Mouse (Mus musculus): ENCODE data around the gene Bcl2l1. TPM values are rescaled to one million over a fixed set of nuclear protein-coding genes. Genes with fewer than 3 reads are reported as not detected.

Gene Bcl2l1
- polyA plus RNA-seq, 1 experiment: 97.4 TPM

- Histone ChIP-seq H3K4me1 (ENCODE audit: control insufficient read depth, insufficient read depth, low read length) (no peaks in the 10 kb centered on the region; the same call in 1 of the 2 replicates), H3K4me3 (replicated peaks; ENCODE audit: control insufficient read depth, low read depth, low read length) (peak within 1 kb of the TSS; percentile 82), H3K27ac (ENCODE audit: control insufficient read depth, insufficient read depth, low read depth, low read length, poor library complexity) (peak within 1 kb of the TSS; percentile 25)
- under 1% methylated on average over 34 of the region's 34 CpGs for WGBS
- TF ChIP-seq CTCF (IDR thresholded peaks at IDR 0.05; ENCODE audit: control insufficient read depth, insufficient read depth, low read length) (no peak), POLR2A (IDR thresholded peaks at IDR 0.05; ENCODE audit: borderline replicate concordance, control insufficient read depth, low read depth, low read length) (peak; percentile 77)
These were observed 16.3 kb upstream of the Bcl2l1 start, which contains the start of gene Tpx2 for GRCm38 (mm10) chr2:152847815-152848302. Tpx2 (plus strand) TSS chr2:152847964.

GRCm38 (mm10) chr2:152847057-152847814 is 15.7 kb upstream of the Bcl2l1 start:
- Histone ChIP-seq H3K4me1 (ENCODE audit: control insufficient read depth, insufficient read depth, low read length) (no peaks in the 10 kb centered on the region; the same call in 1 of the 2 replicates), H3K4me3 (replicated peaks; ENCODE audit: control insufficient read depth, low read depth, low read length) (no peak overlapping the region), H3K27ac (ENCODE audit: control insufficient read depth, insufficient read depth, low read depth, low read length, poor library complexity) (no peak overlapping the region)
- WGBS: 14% methylated on average over 3 of the region's 3 CpGs
- TF ChIP-seq CTCF (IDR thresholded peaks at IDR 0.05; ENCODE audit: control insufficient read depth, insufficient read depth, low read length): no peak
- no peak for TF ChIP-seq POLR2A (IDR thresholded peaks at IDR 0.05; ENCODE audit: borderline replicate concordance, control insufficient read depth, low read depth, low read length)

- no peak overlapping the region for H3K4me3 ChIP-seq (replicated peaks; ENCODE audit: control insufficient read depth, low read depth, low read length)
- no peaks in the 10 kb centered on the region; the same call in 1 of the 2 replicates for H3K4me1 ChIP-seq (ENCODE audit: control insufficient read depth, insufficient read depth, low read length)
- whole genome bisulfite sequencing: 73% methylated on average over 3 of the region's 3 CpGs
- H3K27ac ChIP-seq (ENCODE audit: control insufficient read depth, insufficient read depth, low read depth, low read length, poor library complexity): no peak overlapping the region
- TF ChIP-seq POLR2A (IDR thresholded peaks at IDR 0.05; ENCODE audit: borderline replicate concordance, control insufficient read depth, low read depth, low read length): no peak
- TF ChIP-seq CTCF (IDR thresholded peaks at IDR 0.05; ENCODE audit: control insufficient read depth, insufficient read depth, low read length): no peak
These were observed 11.2 kb upstream of the Bcl2l1 start for GRCm38 (mm10) chr2:152842741-152843140.

GRCm38 (mm10) chr2:152839256-152839655 is 7.7 kb upstream of the Bcl2l1 start:
- no peak overlapping the region for H3K27ac ChIP-seq (ENCODE audit: control insufficient read depth, insufficient read depth, low read depth, low read length, poor library complexity)
- H3K4me3 ChIP-seq (replicated peaks; ENCODE audit: control insufficient read depth, low read depth, low read length): no peak overlapping the region
- TF ChIP-seq POLR2A (IDR thresholded peaks at IDR 0.05; ENCODE audit: borderline replicate concordance, control insufficient read depth, low read depth, low read length): no peak
- TF ChIP-seq CTCF (IDR thresholded peaks at IDR 0.05; ENCODE audit: control insufficient read depth, insufficient read depth, low read length): no peak
- no peaks in the 10 kb centered on the region; the same call in none of the 2 replicates for H3K4me1 ChIP-seq (ENCODE audit: control insufficient read depth, insufficient read depth, low read length)
- WGBS: 78% methylated on average over 2 of the region's 2 CpGs

GRCm38 (mm10) chr2:152830021-152830921 is 1.3 kb downstream of the Bcl2l1 start:
- peak overlapping the region; percentile 99 for H3K4me3 ChIP-seq (replicated peaks; ENCODE audit: control insufficient read depth, low read depth, low read length)
- peaks cover 2% of the 10 kb centered on the region; the same call in 1 of the 2 replicates for H3K4me1 ChIP-seq (ENCODE audit: control insufficient read depth, insufficient read depth, low read length)
- peak overlapping the region; percentile 96 for H3K27ac ChIP-seq (ENCODE audit: control insufficient read depth, insufficient read depth, low read depth, low read length, poor library complexity)
- WGBS: 3% methylated on average over 31 of the region's 31 CpGs
- TF ChIP-seq CTCF (IDR thresholded peaks at IDR 0.05; ENCODE audit: control insufficient read depth, insufficient read depth, low read length): peak; percentile 57; the same call in 1 of the 2 replicates
- TF ChIP-seq POLR2A (IDR thresholded peaks at IDR 0.05; ENCODE audit: borderline replicate concordance, control insufficient read depth, low read depth, low read length): peak; percentile 58; the same call in 1 of the 2 replicates

GRCm38 (mm10) chr2:152829367-152829881 is 2.1 kb downstream of the Bcl2l1 start:
- no peak for TF ChIP-seq CTCF (IDR thresholded peaks at IDR 0.05; ENCODE audit: control insufficient read depth, insufficient read depth, low read length)
- no peak for TF ChIP-seq POLR2A (IDR thresholded peaks at IDR 0.05; ENCODE audit: borderline replicate concordance, control insufficient read depth, low read depth, low read length)
- Histone ChIP-seq H3K4me1 (ENCODE audit: control insufficient read depth, insufficient read depth, low read length) (peaks cover 4% of the 10 kb centered on the region; the same call in 1 of the 2 replicates), H3K4me3 (replicated peaks; ENCODE audit: control insufficient read depth, low read depth, low read length) (peak overlapping the region; percentile 60), H3K27ac (ENCODE audit: control insufficient read depth, insufficient read depth, low read depth, low read length, poor library complexity) (peak overlapping the region; percentile 1; the same call in 1 of the 2 replicates)
- 90% methylated on average over 23 of the region's 23 CpGs for WGBS

- Histone ChIP-seq H3K4me1 (ENCODE audit: control insufficient read depth, insufficient read depth, low read length) (peaks cover 5% of the 10 kb centered on the region; the same call in 1 of the 2 replicates), H3K27ac (ENCODE audit: control insufficient read depth, insufficient read depth, low read depth, low read length, poor library complexity) (no peak overlapping the region), H3K4me3 (replicated peaks; ENCODE audit: control insufficient read depth, low read depth, low read length) (peak overlapping the region; percentile 39)
- TF ChIP-seq POLR2A (IDR thresholded peaks at IDR 0.05; ENCODE audit: borderline replicate concordance, control insufficient read depth, low read depth, low read length) (no peak), CTCF (IDR thresholded peaks at IDR 0.05; ENCODE audit: control insufficient read depth, insufficient read depth, low read length) (no peak)
- 59% methylated on average over 1 of the region's 1 CpGs for WGBS
These were observed 3.0 kb downstream of the Bcl2l1 start for GRCm38 (mm10) chr2:152828532-152828931.

Measured in bone marrow, adult 2 months (tissue).